Mouse (Mus musculus): ENCODE data around the gene Fbp2.

- TF ChIP-seq JUND (conservative IDR thresholded peaks at IDR 0.05; ENCODE audit: low read depth, low read length): no peak
- no peak for TF ChIP-seq CTCF (conservative IDR thresholded peaks at IDR 0.05 in 1 of 2, IDR thresholded peaks at IDR 0.05 in 1 of 2; ENCODE audit: low read depth in 2 of 2, low read length in 2 of 2)
Measured at GRCm38 (mm10) chr13:62907527-62908162, 49.4 kb upstream of the Fbp2 start.
